8 mouse cellular contexts compared by ENCODE assay signal in genomic region chr11:115164976-115165374, GRCm38 (mm10). TPM values are rescaled to one million over a fixed set of nuclear protein-coding genes. Genes with fewer than 3 reads are reported as not detected.
DNase-seq lines count a peak whose midpoint lies in the region; ATAC-seq and TF ChIP-seq lines count a peak whose summit lies in the region.

No protein-coding gene starts in this region.

- H3K4me1 ChIP-seq in spleen, adult 2 months (ENCODE audit: control insufficient read depth, insufficient read depth, insufficient read length), result peaks cover 23% of the 10 kb centered on the region; the same call in 1 of the 2 replicates
- peaks cover 12% of the 10 kb centered on the region; the same call in 1 of the 2 replicates for H3K4me1 ChIP-seq in forebrain, embryonic 14.5 days (ENCODE audit: control insufficient read depth, insufficient read depth, low read length)
- peaks cover 54% of the 10 kb centered on the region for H3K4me1 ChIP-seq in kidney, embryonic 15.5 days

- H3K27me3 ChIP-seq in spleen, adult 2 months (ENCODE audit: control insufficient read depth, insufficient read depth, low read length), result no peaks in the 10 kb centered on the region
- peaks cover 16% of the 10 kb centered on the region for H3K27me3 ChIP-seq in forebrain, embryonic 14.5 days (replicated peaks; ENCODE audit: control insufficient read depth, insufficient read depth, low read length)
- no peaks in the 10 kb centered on the region; the same call in 1 of the 2 replicates for H3K27me3 ChIP-seq in kidney, embryonic 15.5 days

- 13% methylated on average over 9 of the region's 9 CpGs for WGBS in spleen, adult 2 months
- 2% methylated on average over 9 of the region's 9 CpGs for WGBS in forebrain, embryonic 14.5 days
- WGBS in kidney, embryonic 15.5 days, result under 1% methylated on average over 9 of the region's 9 CpGs

- no peak for TF ChIP-seq CTCF in spleen, adult 2 months (IDR thresholded peaks at IDR 0.05; ENCODE audit: extremely low read depth, insufficient read depth, insufficient read length, insufficient replicate concordance)

- no peaks in the 10 kb centered on the region for H3K9me3 ChIP-seq in forebrain, embryonic 14.5 days (replicated peaks; ENCODE audit: control insufficient read depth, low read length)
- H3K9me3 ChIP-seq in kidney, embryonic 15.5 days (replicated peaks), result no peaks in the 10 kb centered on the region

- TF ChIP-seq POLR2A in spleen, adult 2 months (IDR thresholded peaks at IDR 0.05; ENCODE audit: low read depth, low read length), result no peak

- peak overlapping the region; percentile 58; the same call in 1 of the 2 replicates for H3K9ac ChIP-seq in forebrain, embryonic 14.5 days (ENCODE audit: low read length)
- H3K9ac ChIP-seq in kidney, embryonic 15.5 days, result peak overlapping the region; percentile 64

- DNase-seq in spleen, adult 2 months (ENCODE audit: low read depth in 1 of 2, low spot score in 2 of 2), result no peak
- DNase-seq in spleen, adult 12 weeks (ENCODE audit: low spot score), result no peak
- DNase-seq in brain, adult 2 months (ENCODE audit: low read depth, low spot score), result peak; percentile 68
- DNase-seq in forebrain, embryonic 14.5 days (ENCODE audit: low spot score), result no peak
- DNase-seq in lung, postnatal 10 days, result peak; percentile 62
- no peak for DNase-seq in ovary, postnatal 10 days (ENCODE audit: low spot score)
- DNase-seq in gastrocnemius, adult 18-20 months (ENCODE audit: low spot score), result no peak

- no peak for ATAC-seq in forebrain, embryonic 14.5 days
- no peak for ATAC-seq in kidney, embryonic 15.5 days (replicated peaks; ENCODE audit: low FRiP score)

- no peak overlapping the region for H3K27ac ChIP-seq in spleen, adult 2 months (ENCODE audit: insufficient read depth, low read length)
- H3K27ac ChIP-seq in forebrain, embryonic 14.5 days (ENCODE audit: low read depth, low read length), result no peak overlapping the region
- peak overlapping the region; percentile 71 for H3K27ac ChIP-seq in kidney, embryonic 15.5 days

- H3K4me2 ChIP-seq in forebrain, embryonic 14.5 days (ENCODE audit: low read length), result peak overlapping the region; percentile 80
- H3K4me2 ChIP-seq in kidney, embryonic 15.5 days, result peak overlapping the region; percentile 89

- H3K36me3 ChIP-seq in spleen, adult 2 months (ENCODE audit: control insufficient read depth, insufficient read depth, low read length), result peaks cover 5% of the 10 kb centered on the region
- no peaks in the 10 kb centered on the region for H3K36me3 ChIP-seq in forebrain, embryonic 14.5 days (ENCODE audit: control insufficient read depth, insufficient read depth, low read length)
- no peaks in the 10 kb centered on the region for H3K36me3 ChIP-seq in kidney, embryonic 15.5 days

- H3K4me3 ChIP-seq in spleen, adult 2 months (ENCODE audit: extremely low read depth, insufficient read depth, insufficient read length), result peak overlapping the region; percentile 97
- peak overlapping the region; percentile 52 for H3K4me3 ChIP-seq in forebrain, embryonic 14.5 days (ENCODE audit: low read depth, low read length)
- H3K4me3 ChIP-seq in kidney, embryonic 15.5 days (replicated peaks), result peak overlapping the region; percentile 66

RNA-seq across cellular contexts. Expression of gene Slc9a3r1, which starts 1.8 kb away (rescaled TPM):
- 51.5 and 63.7 TPM in 2 replicates for polyA plus RNA-seq in spleen, adult 2 months (2012; rRNA removed)
- 39.4 and 48.4 TPM in 2 replicates for polyA plus RNA-seq in forebrain, embryonic 14.5 days (2014; fragmentation: Nextera tagmentation; extraction: Ambion mirVana)
- polyA plus RNA-seq in kidney, embryonic 15.5 days (2015; fragmentation: Nextera tagmentation; extraction: Ambion mirVana), result 123 and 127 TPM in 2 replicates
- total RNA-seq in gastrocnemius, adult 18-20 months (2021), result 1 to 10 TPM; 1.6 to 1.9 TPM

RNA-seq across cellular contexts. Expression of gene Tmem104, which starts 22.3 kb away (rescaled TPM):
- 16.3 and 16.5 TPM in 2 replicates for polyA plus RNA-seq in spleen, adult 2 months (2012; rRNA removed)
- polyA plus RNA-seq in forebrain, embryonic 14.5 days (2014; fragmentation: Nextera tagmentation; extraction: Ambion mirVana), result 6.3 and 8.5 TPM in 2 replicates
- 10.6 and 11.0 TPM in 2 replicates for polyA plus RNA-seq in kidney, embryonic 15.5 days (2015; fragmentation: Nextera tagmentation; extraction: Ambion mirVana)
- 1 to 10 TPM; 7.5 to 7.9 TPM for total RNA-seq in gastrocnemius, adult 18-20 months (2021)

RNA-seq across cellular contexts. Expression of gene Nat9, which starts 22.7 kb away (rescaled TPM):
- polyA plus RNA-seq in spleen, adult 2 months (2012; rRNA removed), result 12.3 and 12.5 TPM in 2 replicates
- polyA plus RNA-seq in forebrain, embryonic 14.5 days (2014; fragmentation: Nextera tagmentation; extraction: Ambion mirVana), result 19.5 and 20.4 TPM in 2 replicates
- polyA plus RNA-seq in kidney, embryonic 15.5 days (2015; fragmentation: Nextera tagmentation; extraction: Ambion mirVana), result 21.5 and 23.4 TPM in 2 replicates
- total RNA-seq in gastrocnemius, adult 18-20 months (2021), result 10 to 100 TPM; 12.6 to 20.2 TPM

RNA-seq across cellular contexts. Expression of gene Cd300lf, which starts 31.2 kb away (rescaled TPM):
- 24.7 and 31.4 TPM in 2 replicates for polyA plus RNA-seq in spleen, adult 2 months (2012; rRNA removed)
- not detected in 2 replicates for polyA plus RNA-seq in forebrain, embryonic 14.5 days (2014; fragmentation: Nextera tagmentation; extraction: Ambion mirVana)
- 0.36 and 0.49 TPM in 2 replicates for polyA plus RNA-seq in kidney, embryonic 15.5 days (2015; fragmentation: Nextera tagmentation; extraction: Ambion mirVana)
- total RNA-seq in gastrocnemius, adult 18-20 months (2021), result not detected

Comparison
In these comparisons a context has a peak if more than half of its experiments do, and no peak if none do; other contexts are left out.
1. DNase-seq: peak in brain, adult 2 months (single experiment) and lung, postnatal 10 days (single experiment); none in spleen, adult 2 months (0 of 2), spleen, adult 12 weeks (single experiment), forebrain, embryonic 14.5 days (single experiment), ovary, postnatal 10 days (single experiment) and gastrocnemius, adult 18-20 months (single experiment).
2. Peak in every context shown above with its lines, with median percentiles within 50 percentile points of each other: H3K4me3 ChIP-seq.